Mouse (Mus musculus) intestine, embryonic 14.5 days (tissue): Measurements from ENCODE around the gene Chd9. TPM values are rescaled to one million over a fixed set of nuclear protein-coding genes. Genes with fewer than 3 reads are reported as not detected.
A peak's percentile ranks its signal among the peaks of the same experiment; 100 is the strongest.

ENCODE experiments used
- ATAC-seq: fragments of 200-750 bp; cut with Nextera tagmentation; replicated peaks from 2 replicates; pipeline ENCODE4 v1.8.0; 2017; ENCODE audit warnings: low read depth, moderate number of reproducible peaks, moderate TSS enrichment, moderate library complexity; ENCODE audit not compliant: low FRiP score, low TSS enrichment
- DNase-seq: peaks from one replicate; pipeline ENCODE4 v3.0.0-alpha.2; 2018; ENCODE audit warnings: low spot score
- H3K27ac ChIP-seq: fragments of 300-500 bp; sonication (generic); 2 replicates; pipeline ENCODE4 v1.5.1; 2014; ENCODE audit warnings: low read depth, mild to moderate bottlenecking, control low read depth
- H3K27me3 ChIP-seq: fragments of 300-500 bp; sonication (generic); replicated peaks from 2 replicates; pipeline ENCODE4 v1.6.1; 2014; ENCODE audit warnings: low read length, control low read depth; ENCODE audit not compliant: control insufficient read depth, insufficient read depth
- H3K36me3 ChIP-seq: fragments of 300-500 bp; sonication (generic); 2 replicates; pipeline ENCODE4 v1.6.1; 2014; ENCODE audit warnings: low read length, control low read depth; ENCODE audit not compliant: control insufficient read depth, insufficient read depth
- H3K4me1 ChIP-seq: fragments of 300-500 bp; sonication (generic); replicated peaks from 2 replicates; pipeline ENCODE4 v1.6.1; 2014; ENCODE audit warnings: low read length, control low read depth, mixed read lengths; ENCODE audit not compliant: control insufficient read depth, insufficient read depth
- H3K4me2 ChIP-seq: fragments of 300-500 bp; sonication (generic); 2 replicates; pipeline ENCODE4 v1.6.1; 2014; ENCODE audit warnings: low read length
- H3K4me3 ChIP-seq: fragments of 300-500 bp; sonication (generic); 2 replicates; pipeline ENCODE4 v1.5.1; 2014; ENCODE audit warnings: low read depth, low read length, control low read depth, mixed read lengths
- H3K9ac ChIP-seq: fragments of 300-500 bp; sonication (generic); 2 replicates; pipeline ENCODE4 v1.6.1; 2014; ENCODE audit warnings: mild to moderate bottlenecking, low read length
- H3K9me3 ChIP-seq: fragments of 300-500 bp; sonication (generic); 2 replicates; pipeline ENCODE4 v1.6.1; 2016; ENCODE audit warnings: low read length, control low read depth; ENCODE audit not compliant: control insufficient read depth
- WGBS: fragments of 180-500 bp; shearing (Covaris S2); extraction: QIAGEN DNeasy Blood & Tissue Kit; methylation state at CpG from one replicate; pipeline ENCODE4 v1.1.7; 2014; 5-methylcytosine and 5-hydroxymethylcytosine counted together
- polyA plus RNA-seq: library from polyadenylated mRNA; unstranded; fragments of >200 nt; fragmentation: Nextera tagmentation; extraction: Ambion mirVana; gene quantifications from 2 replicates; pipeline ENCODE4 v1.2.1, GENCODE M21; 2014

Chd9 gene
- polyA plus RNA-seq, 1 experiment from 2014 or later = 120 TPM

GRCm38 (mm10) chr8:90817293-90817692 is 10.9 kb upstream of the Chd9 start, which contains the start of gene Gm19935:
TSS of gene Gm19935 (minus strand) at chr8:90817393.
- no peaks in the 10 kb centered on the region for H3K4me1 ChIP-seq
- WGBS = 73% methylated on average over 2 of the region's 2 CpGs
- no peaks in the 10 kb centered on the region for H3K9me3 ChIP-seq
- no peak for ATAC-seq
- H3K27me3 ChIP-seq = no peaks in the 10 kb centered on the region
- H3K36me3 ChIP-seq = no peaks in the 10 kb centered on the region
- H3K27ac ChIP-seq = no peak within 1 kb of the TSS
- no peak within 1 kb of the TSS for H3K9ac ChIP-seq
- no peak within 1 kb of the TSS for H3K4me3 ChIP-seq
- no peak for DNase-seq
- no peak within 1 kb of the TSS for H3K4me2 ChIP-seq

- Histone ChIP-seq H3K4me1 (no peaks in the 10 kb centered on the region), H3K27ac (no peak overlapping the region), H3K9ac (no peak overlapping the region), H3K27me3 (no peaks in the 10 kb centered on the region), H3K4me3 (no peak overlapping the region), H3K9me3 (no peaks in the 10 kb centered on the region), H3K36me3 (no peaks in the 10 kb centered on the region), H3K4me2 (no peak overlapping the region)
- ATAC-seq = no peak
- DNase-seq = no peak
- 83% methylated on average over 9 of the region's 9 CpGs for WGBS
Measured at GRCm38 (mm10) chr8:90819561-90820320, 8.4 kb upstream of the Chd9 start.

GRCm38 (mm10) chr8:90820321-90820696 is 7.8 kb upstream of the Chd9 start:
- Histone ChIP-seq H3K27ac (no peak overlapping the region), H3K36me3 (no peaks in the 10 kb centered on the region), H3K9ac (no peak overlapping the region), H3K4me2 (no peak overlapping the region), H3K9me3 (no peaks in the 10 kb centered on the region), H3K4me3 (no peak overlapping the region), H3K27me3 (no peaks in the 10 kb centered on the region), H3K4me1 (no peaks in the 10 kb centered on the region)
- no peak for ATAC-seq
- WGBS = 81% methylated on average over 4 of the region's 4 CpGs
- DNase-seq = no peak

- no peak overlapping the region for H3K27ac ChIP-seq
- no peak overlapping the region for H3K4me2 ChIP-seq
- H3K9me3 ChIP-seq = no peaks in the 10 kb centered on the region
- DNase-seq = no peak
- WGBS = 18% methylated on average over 11 of the region's 11 CpGs
- H3K9ac ChIP-seq = no peak overlapping the region
- H3K4me1 ChIP-seq = no peaks in the 10 kb centered on the region
- no peak overlapping the region for H3K4me3 ChIP-seq
- H3K36me3 ChIP-seq = no peaks in the 10 kb centered on the region
- H3K27me3 ChIP-seq = no peaks in the 10 kb centered on the region
- no peak for ATAC-seq
Measured at GRCm38 (mm10) chr8:90822443-90822842, 5.7 kb upstream of the Chd9 start.

GRCm38 (mm10) chr8:90825459-90825871 is 2.7 kb upstream of the Chd9 start:
- Histone ChIP-seq H3K4me3 (no peak overlapping the region), H3K9me3 (no peaks in the 10 kb centered on the region), H3K27ac (no peak overlapping the region), H3K4me2 (no peak overlapping the region), H3K27me3 (no peaks in the 10 kb centered on the region), H3K36me3 (no peaks in the 10 kb centered on the region), H3K9ac (no peak overlapping the region), H3K4me1 (peaks cover 12% of the 10 kb centered on the region; the same call in 1 of the 2 replicates)
- peak; percentile 41 for ATAC-seq
- WGBS = 67% methylated on average over 9 of the region's 9 CpGs
- peak; percentile 62 for DNase-seq

- peak overlapping the region; percentile 45 for H3K4me3 ChIP-seq
- H3K36me3 ChIP-seq = no peaks in the 10 kb centered on the region
- 5% methylated on average over 11 of the region's 11 CpGs for WGBS
- H3K4me1 ChIP-seq = peaks cover 12% of the 10 kb centered on the region; the same call in 1 of the 2 replicates
- DNase-seq (no peak), ATAC-seq (peak; percentile 54)
- H3K27ac ChIP-seq = peak overlapping the region; percentile 54; the same call in 1 of the 2 replicates
- H3K27me3 ChIP-seq = no peaks in the 10 kb centered on the region
- H3K4me2 ChIP-seq = peak overlapping the region; percentile 74
- H3K9me3 ChIP-seq = no peaks in the 10 kb centered on the region
- H3K9ac ChIP-seq = peak overlapping the region; percentile 49
Measured at GRCm38 (mm10) chr8:90828987-90829740, 1.0 kb downstream of the Chd9 start.

GRCm38 (mm10) chr8:90829825-90830224 is 1.7 kb downstream of the Chd9 start:
- Histone ChIP-seq H3K36me3 (no peaks in the 10 kb centered on the region), H3K4me2 (peak overlapping the region; percentile 74), H3K4me3 (0 out of 2 replicates have a peak overlapping the region, but pooled peaks have one; percentile 45), H3K4me1 (peaks cover 12% of the 10 kb centered on the region; the same call in 1 of the 2 replicates), H3K9me3 (no peaks in the 10 kb centered on the region), H3K9ac (no peak overlapping the region), H3K27me3 (no peaks in the 10 kb centered on the region), H3K27ac (no peak overlapping the region)
- ATAC-seq (no peak), DNase-seq (no peak)
- WGBS = 86% methylated on average over 1 of the region's 1 CpGs

- Histone ChIP-seq H3K4me1 (peaks cover 12% of the 10 kb centered on the region; the same call in 1 of the 2 replicates), H3K36me3 (no peaks in the 10 kb centered on the region), H3K9me3 (no peaks in the 10 kb centered on the region), H3K27ac (no peak overlapping the region), H3K4me3 (no peak overlapping the region), H3K4me2 (no peak overlapping the region), H3K9ac (no peak overlapping the region), H3K27me3 (no peaks in the 10 kb centered on the region)
- ATAC-seq (no peak), DNase-seq (no peak)
- WGBS = 69% methylated on average over 8 of the region's 8 CpGs
Measured at GRCm38 (mm10) chr8:90830980-90831379, 2.8 kb downstream of the Chd9 start.
